Mouse (Mus musculus): ENCODE results near the gene Tdrd7.

The Tdrd7 gene

GRCm38 (mm10) chr4:45964771-45965439 lies at the start of gene Tdrd7:
Gene Tdrd7, plus strand, starts transcription at chr4:45965334.
- DNase-seq = no peak

- no peak for DNase-seq
Measured at GRCm38 (mm10) chr4:45917091-45917490, 48.0 kb upstream of the Tdrd7 start.

- DNase-seq = no peak
Measured at GRCm38 (mm10) chr4:45921663-45922435, 43.3 kb upstream of the Tdrd7 start.

GRCm38 (mm10) chr4:45924011-45924410 lies 41.1 kb upstream of the Tdrd7 start:
- no peak for DNase-seq

- no peak for DNase-seq
Measured at GRCm38 (mm10) chr4:45928561-45928960, 36.6 kb upstream of the Tdrd7 start.

- DNase-seq = peak; percentile 9
Measured at GRCm38 (mm10) chr4:45941628-45942044, 23.5 kb upstream of the Tdrd7 start.

GRCm38 (mm10) chr4:45947729-45948128 lies 17.4 kb upstream of the Tdrd7 start:
- no peak for DNase-seq

- DNase-seq = no peak
Measured at GRCm38 (mm10) chr4:45949109-45949848, 15.9 kb upstream of the Tdrd7 start.

GRCm38 (mm10) chr4:45951830-45952229 lies 13.3 kb upstream of the Tdrd7 start:
- DNase-seq = no peak

GRCm38 (mm10) chr4:45953025-45953919 lies 11.9 kb upstream of the Tdrd7 start:
- DNase-seq = no peak

- DNase-seq = no peak
Measured at GRCm38 (mm10) chr4:45955235-45955634, 9.9 kb upstream of the Tdrd7 start.

GRCm38 (mm10) chr4:45956131-45956530 lies 9.0 kb upstream of the Tdrd7 start:
- DNase-seq = no peak

GRCm38 (mm10) chr4:45956706-45957105 lies 8.4 kb upstream of the Tdrd7 start:
- no peak for DNase-seq

- no peak for DNase-seq
Measured at GRCm38 (mm10) chr4:45965737-45966447, 758 bp downstream of the Tdrd7 start.

- DNase-seq = no peak
Measured at GRCm38 (mm10) chr4:45966716-45967115, 1.6 kb downstream of the Tdrd7 start.

- DNase-seq = no peak
Measured at GRCm38 (mm10) chr4:45967479-45968341, 2.6 kb downstream of the Tdrd7 start.

- no peak for DNase-seq
Measured at GRCm38 (mm10) chr4:45969051-45969450, 3.9 kb downstream of the Tdrd7 start.

- DNase-seq = no peak
Measured at GRCm38 (mm10) chr4:45970048-45970560, 5.0 kb downstream of the Tdrd7 start.

GRCm38 (mm10) chr4:45971806-45972447 lies 6.8 kb downstream of the Tdrd7 start:
- DNase-seq = peak; percentile 97

GRCm38 (mm10) chr4:45972448-45972854 lies 7.3 kb downstream of the Tdrd7 start:
- no peak for DNase-seq

All from cerebellum, adult 9-10 months (tissue).